Mouse (Mus musculus): ENCODE measurements around the gene Qpctl.

Gene Qpctl

DNA sequence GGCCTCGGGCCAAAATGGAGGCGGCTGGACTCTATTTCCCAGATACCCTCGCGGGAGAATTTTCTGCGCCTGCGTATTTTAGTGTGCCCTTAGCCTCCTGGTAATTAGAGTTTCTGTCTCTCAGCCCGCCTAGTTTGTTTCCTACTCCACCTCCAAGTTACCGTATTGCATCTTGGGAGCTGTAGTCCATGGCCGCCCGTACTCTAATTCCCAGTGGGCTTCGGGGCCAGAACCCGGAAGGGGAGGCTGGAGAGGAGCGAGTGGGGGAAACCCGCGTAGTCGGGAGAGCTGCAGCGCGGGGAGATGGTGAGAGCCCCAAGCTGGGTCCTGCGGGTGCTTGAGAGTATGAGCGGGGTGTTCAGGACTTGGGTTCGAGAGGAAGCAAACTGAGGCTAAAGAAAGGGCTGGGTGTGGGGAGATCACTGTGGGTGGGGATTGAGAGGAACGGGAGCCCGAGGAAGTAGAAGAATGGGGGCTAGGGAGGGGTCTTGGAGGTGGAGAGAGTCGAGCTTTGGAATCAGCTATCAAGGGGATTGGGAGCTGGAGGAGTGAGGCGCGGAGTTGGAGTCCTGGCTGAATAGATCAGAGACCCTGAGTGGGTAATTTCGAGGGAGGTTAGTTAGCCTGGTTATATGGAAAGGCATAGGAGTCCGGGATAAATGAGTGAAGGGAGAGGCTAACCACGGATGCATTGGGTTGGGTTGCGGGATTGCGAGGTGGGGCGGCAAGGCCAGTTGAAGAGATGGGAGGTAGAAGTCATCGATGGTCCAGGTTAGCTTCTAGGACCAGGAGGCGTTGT is 29.3 kb downstream of the Qpctl start, which contains the start of gene Fbxo46:
Gene Fbxo46 (plus strand): TSS at position 229 of the 799 bp plus-strand sequence.
- peak; percentile 94 for DNase-seq

DNA sequence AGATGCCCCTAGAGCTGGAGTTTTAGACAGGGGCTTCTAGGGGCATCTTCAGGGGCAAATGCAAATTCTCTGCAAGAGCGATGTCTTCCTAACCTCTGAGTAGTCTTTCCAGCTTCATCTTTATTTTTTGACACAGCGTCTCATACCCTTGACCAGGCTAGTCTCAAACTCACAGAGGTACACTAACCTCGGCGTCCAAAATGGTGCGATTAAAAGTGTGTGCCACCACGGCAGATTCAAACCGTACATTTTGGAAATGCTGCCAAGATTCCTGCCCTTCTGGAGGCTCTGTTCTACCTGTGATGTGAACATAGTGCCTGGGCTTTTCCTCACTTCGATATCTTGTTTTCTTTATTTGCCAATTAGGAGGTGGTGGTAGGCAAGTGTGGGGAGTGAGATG is 30.0 kb downstream of the Qpctl start:
- no peak for DNase-seq

DNA sequence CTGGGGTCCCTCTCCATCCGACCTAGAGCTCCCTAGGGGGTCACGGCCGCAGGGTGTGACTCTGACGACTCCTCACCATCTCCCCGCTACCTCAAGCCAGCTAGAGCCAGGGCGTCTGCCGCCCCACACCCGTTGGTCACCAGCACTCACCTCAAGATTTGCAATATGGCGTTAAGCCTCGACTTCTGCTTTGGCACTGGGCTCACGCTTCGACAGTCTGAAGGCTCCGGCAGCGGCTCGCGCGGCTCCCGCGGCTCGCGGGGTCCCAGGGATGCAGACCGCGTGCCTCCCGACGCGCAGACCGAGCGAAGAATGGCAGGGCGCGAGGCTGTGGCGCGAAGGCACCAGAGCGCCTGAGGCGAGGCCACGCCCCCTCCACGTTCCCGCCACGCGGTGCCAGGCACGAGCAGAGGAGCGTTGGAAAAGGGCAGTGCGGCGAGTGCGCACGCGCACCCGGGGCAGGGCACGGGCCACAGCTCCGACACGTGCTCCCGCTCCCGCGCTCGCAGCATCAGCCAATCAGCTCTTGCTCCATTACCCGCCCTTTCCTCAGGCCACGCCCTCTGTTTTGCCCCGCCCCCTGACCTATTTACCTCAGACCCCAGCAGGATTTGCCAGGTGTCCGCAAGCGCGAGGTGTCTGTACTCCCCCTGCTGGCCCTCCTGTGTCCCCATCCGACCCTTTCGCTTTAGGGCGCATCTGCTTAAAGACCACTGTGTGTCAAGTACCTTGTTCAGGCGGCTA is 30.9 kb downstream of the Qpctl start, which contains the start of gene Gm4969:
Gene Gm4969 (minus strand): TSS at position 341 of the 744 bp plus-strand sequence.
- peak; percentile 78 for DNase-seq

DNA sequence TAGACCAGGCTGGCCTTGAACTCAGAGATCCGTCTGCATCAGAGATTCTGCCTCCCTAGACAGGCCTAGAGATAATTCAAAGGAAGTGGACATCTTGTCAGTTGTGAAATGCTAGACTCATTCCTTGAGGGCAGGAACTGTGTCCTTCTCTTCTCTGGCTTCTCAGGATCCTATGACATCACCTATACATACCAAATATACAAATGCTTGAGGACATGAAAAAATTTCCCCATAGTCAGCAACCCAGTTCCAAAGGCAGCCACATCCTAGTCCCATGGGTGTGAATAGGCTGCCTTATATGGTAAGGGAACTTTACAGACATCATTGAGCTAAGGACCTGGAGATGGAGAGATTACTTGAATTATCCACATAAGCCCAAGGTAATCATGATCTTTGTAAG is 39.5 kb downstream of the Qpctl start:
- DNase-seq: no peak

DNA sequence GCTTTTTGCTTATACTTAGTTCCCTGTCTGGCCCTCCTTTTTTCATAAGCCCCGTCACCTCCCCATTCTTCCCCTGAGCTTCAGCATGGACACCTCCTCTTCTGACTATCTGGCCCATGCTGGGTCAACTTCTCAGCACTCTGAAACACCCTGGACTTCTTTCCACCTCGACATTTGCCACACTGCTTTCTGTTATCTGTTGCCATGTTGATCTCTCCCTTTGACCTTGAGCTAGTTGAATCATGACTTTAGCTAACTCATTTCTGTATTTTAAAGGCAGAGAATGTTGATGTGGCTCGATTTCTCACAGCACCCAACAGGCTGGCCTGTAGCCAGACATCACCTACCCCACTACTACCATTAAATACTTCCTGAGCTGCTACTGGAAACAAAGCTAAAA is 41.7 kb downstream of the Qpctl start:
- DNase-seq: no peak

DNA sequence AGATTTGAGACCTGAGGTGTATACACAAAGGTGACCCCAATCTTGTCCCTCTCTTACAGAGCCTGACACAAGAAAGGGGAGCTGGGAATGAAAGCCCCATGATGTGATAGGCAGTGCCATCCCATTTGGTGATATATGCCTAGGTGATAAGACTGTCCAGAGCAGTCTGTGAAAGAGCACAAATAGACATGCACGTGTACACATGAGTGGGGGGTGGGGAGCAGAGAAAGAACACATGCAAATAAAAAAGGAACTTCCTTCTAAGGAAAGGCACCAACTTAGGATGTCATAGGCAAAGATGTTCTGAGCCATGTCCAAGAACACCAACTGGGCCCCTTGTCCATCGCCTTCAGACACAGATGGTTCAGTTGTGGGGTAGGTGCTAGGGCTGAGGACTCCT is 44.6 kb downstream of the Qpctl start:
- DNase-seq: no peak

DNA sequence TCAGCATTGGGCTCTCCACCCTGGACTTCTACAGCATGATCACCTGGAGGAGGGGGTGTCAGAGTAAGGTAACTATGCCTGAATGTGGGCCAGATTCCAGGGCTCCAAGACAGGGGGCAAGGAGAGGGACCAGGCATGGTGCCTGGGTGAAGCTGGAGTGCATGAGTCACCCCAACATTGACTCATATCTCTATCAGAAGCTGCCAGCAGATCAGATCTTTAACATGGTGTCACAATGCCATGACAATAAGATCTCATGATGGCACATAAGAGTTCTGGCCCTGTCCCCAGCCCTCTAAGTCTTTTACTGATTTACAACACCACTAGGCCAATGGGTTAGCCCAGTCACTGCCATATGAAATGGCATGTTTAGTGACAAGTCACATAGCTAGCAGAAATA is 45.4 kb downstream of the Qpctl start:
- DNase-seq: no peak

DNA sequence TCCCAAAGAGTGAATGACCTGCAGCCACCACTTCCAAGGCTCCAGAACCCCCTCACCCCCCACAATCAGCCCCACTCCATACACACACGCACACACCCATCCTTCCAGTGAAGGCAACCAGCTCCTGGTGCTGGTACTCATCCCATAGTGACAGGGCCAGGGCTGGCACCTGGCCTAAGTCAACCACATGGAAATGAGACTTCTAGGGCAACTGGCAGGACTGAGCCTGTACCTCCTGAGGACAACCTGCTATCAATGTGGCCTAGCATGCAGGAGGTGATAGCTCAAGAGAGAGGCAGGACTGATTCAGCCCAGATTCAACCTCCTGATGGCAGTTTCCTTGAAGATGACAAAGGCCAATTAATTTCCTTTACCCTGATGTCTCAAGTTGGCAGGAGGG is 48.8 kb downstream of the Qpctl start:
- no peak for DNase-seq

DNA sequence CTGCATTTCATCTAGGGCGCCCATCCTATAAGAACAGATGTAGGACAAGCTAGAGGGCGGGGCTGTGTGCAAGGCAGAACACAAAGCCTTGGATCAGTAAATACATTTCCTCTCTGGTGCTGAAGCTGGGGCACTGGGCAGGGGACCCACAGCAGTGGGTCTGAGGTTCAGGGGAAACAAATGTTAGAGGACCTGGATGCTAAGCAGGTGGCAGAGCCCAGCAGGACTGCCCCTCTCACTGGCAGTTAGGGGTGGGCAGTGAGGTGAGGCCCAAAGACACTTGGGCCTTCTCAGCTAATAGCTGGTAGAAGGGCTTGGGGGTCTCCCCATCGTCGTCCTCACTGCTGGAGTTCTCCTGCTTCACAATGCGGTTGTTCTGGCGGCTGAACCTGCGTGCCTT is 50.3 kb downstream of the Qpctl start:
- no peak for DNase-seq

DNA sequence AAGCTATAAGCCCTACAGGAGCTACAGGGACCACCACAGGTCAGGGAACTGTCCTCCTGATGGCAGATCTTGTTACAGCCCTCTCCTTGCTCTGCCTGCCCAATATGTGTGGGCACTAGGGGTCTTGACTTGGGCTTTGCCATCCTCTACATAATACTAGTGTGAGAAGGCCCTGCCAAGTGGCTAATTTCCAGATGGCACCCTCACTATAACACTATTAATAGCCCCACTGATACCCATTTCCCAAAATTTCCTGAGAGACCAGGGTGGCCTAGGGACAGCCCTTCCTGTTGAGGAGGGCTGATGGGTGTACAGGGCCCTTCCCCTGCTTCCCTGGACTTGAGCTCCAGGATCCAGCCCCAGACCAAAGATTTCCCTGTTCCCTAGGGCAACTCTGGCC is 51.2 kb downstream of the Qpctl start:
- DNase-seq: no peak

DNA sequence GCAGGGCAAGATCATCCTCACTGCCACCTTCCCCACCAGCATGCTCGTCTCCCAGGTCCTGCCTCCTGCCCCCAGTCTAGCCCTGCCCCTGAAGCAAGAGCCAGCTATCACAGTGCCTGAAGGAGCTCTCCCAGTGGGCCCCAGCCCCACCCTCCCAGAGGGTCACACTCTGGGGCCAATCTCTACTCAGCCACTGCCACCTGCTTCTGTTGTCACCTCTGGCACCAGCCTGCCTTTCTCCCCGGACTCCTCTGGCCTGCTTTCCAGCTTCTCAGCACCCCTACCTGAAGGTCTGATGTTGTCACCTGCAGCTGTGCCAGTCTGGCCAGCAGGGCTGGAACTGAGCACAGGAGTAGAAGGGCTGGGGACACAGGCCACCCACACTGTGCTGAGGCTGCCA is 51.9 kb downstream of the Qpctl start:
- no peak for DNase-seq

DNA sequence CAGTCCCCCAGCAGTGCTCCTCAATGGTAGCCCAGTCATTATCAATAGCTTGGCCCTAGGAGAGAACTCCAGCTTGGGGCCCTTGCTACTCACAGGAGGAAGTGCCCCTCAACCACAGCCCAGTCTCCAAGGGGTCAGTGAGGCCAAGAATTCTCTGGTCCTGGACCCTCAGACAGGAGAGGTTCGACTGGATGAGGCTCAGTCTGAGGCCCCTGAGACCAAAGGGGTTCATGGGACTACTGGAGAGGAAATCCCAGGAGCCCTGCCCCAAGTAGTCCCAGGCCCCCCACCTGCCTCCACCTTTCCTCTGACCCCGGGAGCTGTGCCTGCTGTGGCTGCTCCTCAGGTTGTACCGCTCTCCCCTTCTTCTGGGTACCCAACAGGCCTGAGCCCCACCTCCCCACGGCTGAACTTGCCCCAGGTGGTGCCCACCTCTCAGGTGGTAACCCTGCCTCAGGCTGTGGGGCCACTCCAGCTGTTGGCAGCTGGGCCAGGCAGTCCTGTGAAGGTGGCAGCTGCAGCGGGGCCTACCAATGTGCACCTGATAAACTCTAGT is 52.6 kb downstream of the Qpctl start:
- no peak for DNase-seq

DNA sequence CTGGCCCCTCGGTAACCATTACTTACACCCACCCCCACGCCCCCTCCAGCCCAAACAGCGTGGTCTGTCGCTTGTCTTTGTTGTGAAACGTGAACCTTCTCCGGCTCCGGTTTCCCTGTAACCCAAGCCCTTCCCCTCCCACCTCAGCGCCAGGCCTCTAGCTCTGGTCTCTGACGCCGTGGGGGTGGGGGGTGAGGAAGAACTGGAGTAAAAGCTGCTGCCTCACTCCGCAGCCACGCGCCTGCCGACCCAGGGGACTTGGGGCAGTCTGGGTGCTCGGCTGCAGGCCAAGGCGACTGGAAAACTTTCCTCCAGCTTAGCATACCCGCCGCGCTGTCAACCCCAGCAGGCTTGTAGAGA is 53.4 kb downstream of the Qpctl start:
- DNase-seq: peak; percentile 88

DNA sequence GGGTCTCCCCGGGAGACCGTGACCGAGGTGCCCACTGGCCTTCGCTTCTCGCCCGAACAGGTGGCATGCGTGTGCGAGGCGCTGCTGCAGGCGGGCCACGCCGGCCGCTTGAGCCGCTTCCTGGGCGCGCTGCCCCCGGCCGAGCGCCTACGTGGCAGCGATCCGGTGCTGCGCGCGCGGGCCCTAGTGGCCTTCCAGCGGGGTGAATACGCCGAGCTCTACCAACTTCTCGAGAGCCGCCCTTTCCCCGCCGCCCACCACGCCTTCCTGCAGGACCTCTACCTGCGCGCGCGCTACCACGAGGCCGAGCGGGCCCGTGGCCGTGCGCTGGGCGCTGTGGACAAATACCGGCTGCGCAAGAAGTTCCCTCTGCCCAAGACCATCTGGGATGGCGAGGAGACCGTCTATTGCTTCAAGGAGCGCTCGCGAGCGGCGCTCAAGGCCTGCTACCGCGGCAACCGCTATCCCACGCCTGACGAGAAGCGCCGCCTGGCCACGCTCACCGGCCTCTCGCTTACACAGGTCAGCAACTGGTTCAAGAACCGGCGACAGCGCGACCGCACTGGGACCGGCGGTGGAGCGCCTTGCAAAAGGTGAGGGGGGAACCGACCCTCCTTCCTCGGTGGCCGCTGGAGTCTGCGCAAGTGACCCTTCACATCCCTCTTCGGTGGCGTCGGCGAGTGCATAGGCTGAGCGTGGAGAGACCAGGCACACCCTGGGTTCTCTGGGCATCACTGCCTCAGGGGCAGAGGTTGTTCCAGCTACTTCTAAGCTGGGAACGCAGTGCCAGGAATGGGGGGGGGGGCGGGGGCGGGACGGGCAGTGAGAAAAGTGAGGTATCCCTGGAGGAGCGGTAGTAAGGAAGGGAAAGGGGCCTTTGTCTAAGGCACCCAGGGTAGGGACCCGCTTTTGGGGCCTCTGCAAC is 54.0 kb downstream of the Qpctl start:
- DNase-seq: peak; percentile 80

DNA sequence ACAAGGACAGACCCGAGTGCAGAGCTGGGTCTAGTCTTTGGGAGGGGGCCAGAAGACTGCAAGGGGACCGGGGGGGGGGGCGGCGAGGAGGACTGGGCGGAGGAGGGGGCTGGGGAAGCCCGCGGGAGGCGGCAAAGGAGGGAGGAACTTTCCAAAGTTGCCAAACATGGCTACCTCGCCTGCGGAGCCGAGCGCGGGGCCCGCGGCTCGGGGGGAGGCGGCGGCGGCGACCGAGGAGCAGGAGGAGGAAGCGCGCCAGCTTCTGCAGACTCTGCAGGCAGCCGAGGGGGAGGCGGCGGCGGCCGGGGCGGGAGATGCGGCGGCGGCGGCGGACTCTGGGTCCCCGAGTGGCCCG is 54.6 kb downstream of the Qpctl start, which contains the start of gene Six5:
Gene Six5 (plus strand): TSS at position 124 of the 355 bp plus-strand sequence.
- DNase-seq: peak; percentile 81

DNA sequence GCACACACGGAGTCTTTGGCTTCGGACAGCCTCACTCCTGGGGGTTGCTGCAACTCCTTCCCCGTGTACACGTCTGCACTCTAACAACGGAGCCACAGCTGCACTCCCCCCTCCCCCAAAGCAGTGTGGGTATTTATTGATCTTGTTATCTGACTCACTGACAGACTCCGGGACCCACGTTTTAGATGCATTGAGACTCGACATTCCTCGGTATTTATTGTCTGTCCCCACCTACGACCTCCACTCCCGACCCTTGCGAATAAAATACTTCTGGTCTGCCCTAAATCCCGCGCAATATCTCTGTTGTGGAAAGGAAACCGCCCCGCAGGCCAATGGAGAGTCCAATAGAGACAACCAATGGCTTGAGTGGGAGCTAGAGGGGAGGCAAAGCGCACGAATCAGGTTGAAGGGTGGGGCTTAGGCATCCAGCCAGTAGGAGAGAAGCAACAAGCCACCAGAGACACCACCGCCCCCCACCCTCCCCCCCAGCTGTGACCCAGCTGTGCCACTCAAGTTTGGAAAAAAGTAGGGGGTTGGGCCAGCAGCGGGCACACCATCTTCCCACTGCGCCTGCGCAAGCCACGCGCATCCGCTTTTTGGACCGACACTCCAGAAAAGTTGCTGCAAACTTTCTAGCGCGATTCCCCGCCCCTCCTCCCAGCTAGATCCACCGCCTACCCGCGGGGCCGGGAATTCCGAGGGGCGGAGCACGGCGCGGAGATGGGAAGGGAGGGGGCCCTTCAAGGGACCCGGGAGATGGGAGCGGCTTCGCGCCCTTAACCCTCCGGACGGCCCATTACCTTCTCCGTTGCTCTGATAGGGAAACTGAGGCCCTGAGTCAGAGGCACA is 55.3 kb downstream of the Qpctl start:
- peak; percentile 99 for DNase-seq

DNA sequence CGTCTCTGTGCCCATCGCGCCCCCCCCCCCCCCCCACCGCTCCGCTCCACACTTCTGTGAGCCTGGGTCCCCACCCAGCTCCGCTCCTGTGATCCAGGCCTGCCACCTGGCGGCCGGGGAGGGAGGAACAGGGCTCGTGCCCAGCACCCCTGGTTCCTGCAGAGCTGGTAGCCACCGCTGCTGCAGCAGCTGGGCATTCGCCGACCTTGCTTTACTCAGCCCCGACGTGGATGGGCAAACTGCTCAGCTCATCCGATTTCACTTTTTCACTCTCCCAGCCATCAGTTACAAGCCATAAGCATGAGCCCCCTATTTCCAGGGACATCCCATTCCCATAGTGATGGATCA is 55.9 kb downstream of the Qpctl start:
- peak; percentile 93 for DNase-seq

DNA sequence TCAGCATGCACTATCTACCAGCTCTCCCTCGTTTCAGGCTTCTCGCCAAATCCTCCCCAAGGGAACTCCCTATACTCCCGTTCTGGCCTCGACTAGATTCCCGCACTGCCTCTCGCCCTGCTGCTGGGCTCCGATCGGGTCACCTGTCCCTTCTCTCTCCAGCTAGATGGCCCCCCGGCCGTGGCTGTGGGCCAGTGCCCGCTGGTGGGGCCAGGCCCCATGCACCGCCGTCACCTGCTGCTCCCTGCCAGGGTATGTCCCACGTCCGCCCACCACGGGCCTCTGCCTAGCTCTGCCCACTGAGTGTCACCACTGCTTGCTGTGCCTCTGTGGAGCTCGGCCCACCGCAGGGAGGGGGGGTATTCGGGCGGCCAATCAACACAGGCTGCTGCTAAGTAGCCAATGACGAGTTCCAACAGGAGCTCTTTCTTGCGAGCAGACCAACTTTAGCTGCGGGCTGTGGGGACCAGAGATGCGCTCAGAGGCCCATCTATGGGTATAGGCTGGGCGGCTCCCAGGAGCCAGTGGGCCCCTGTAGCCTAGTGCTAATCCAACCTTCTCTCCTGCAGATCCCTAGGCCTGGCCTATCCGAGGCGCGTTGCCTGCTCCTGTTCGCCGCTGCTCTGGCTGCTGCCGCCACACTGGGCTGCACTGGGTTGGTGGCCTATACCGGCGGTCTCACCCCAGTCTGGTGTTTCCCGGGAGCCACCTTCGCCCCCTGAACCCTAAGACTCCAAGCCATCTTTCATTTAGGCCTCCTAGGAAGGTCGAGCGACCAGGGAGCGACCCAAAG is 56.5 kb downstream of the Qpctl start:
- peak; percentile 82 for DNase-seq

DNA sequence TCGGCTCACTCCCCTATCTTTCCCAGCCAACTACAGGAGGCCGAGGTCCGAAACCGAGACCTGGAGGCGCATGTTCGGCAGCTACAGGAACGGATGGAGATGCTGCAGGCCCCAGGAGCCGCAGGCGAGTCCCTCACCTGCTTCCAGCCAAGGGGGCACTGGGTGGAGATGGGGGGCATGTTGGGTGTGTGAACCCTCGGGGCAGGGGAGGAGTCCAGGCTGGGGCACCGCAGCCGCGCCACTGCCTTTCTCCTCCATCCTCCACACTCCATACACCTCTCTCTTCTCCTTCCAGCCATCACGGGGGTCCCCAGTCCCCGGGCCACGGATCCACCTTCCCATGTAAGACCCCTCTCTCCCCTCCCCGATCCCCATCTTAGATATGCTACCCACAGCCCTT is 57.2 kb downstream of the Qpctl start:
- no peak for DNase-seq
